Mouse (Mus musculus): ENCODE measurements around the gene Hspa12b.
"Not testable (repeated sequence)": the region's sequence is repeated elsewhere in the genome, so short reads cannot be mapped to it uniquely, and the experiment has no call there.

Gene Hspa12b

DNA sequence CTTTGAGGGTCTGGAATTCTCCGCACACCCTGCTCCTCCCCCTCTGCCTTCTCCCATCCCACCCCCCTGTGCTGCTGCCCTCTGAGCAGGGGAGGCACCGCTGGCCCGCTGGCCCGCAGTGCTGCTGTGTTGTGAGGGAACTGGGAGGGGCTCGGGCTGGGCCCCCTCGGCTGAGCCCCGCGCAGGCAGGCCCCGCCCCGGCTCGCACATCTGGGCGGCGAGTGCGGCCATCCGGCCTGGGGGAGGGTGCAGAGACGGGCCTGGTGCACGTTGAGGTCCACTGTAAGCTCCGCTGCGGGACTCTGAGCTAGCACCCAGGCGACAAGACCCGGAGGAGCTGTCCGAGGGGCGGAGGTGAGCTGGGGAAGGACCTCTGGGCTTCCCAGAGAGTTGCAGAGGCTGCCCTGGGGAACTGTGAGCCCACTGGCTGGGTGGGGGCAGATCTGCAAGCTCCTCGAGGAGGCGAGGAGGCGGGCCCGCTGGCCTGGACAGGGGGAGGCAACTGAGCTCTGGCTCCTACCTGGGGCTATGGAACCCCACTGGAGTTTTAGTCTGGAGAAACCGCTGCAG is at the start of gene Hspa12b:
Gene Hspa12b, plus strand, starts transcription at position 120 of the 570 bp plus-strand sequence.
- DNase-seq = peak; percentile 84

DNA sequence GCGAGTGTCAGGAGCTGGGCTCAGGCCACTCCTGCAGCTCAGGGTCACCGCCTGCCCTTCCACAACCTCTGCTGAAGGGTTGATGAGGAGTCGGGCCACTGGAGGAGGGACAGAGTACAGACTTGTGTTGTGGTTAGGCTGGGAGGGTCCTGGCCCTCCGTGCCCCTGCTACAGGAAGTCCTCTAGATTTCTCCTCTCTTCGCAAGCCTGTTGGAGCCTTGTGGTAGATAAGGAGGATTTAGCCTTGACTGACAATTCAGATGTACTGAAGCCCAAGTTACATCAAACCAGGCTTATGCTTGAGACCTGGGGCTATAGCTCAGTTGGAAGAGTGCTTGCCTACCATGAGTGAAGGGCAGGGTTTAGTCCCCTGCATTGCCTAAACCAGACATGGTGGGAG is 46.6 kb upstream of the Hspa12b start:
- DNase-seq = no peak

DNA sequence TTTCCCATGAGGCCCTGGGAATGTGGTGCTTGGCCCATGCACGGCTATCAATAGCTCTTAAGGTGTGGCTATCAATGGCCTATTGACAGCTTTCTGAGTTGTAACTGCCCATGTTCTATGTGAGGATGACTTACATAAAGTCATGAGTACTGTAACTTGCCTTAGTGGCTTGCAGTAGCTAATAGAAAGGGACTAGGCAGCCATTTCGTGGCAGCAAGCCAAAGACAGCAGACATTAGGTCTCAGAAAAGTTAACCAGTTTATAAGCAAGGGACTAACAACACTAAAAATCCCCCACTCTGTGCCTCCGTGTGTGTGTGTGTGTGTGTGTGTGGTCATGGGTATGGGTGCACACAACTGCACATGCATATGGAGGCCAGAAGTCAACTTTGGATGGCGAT is 42.9 kb upstream of the Hspa12b start:
- DNase-seq = no peak

DNA sequence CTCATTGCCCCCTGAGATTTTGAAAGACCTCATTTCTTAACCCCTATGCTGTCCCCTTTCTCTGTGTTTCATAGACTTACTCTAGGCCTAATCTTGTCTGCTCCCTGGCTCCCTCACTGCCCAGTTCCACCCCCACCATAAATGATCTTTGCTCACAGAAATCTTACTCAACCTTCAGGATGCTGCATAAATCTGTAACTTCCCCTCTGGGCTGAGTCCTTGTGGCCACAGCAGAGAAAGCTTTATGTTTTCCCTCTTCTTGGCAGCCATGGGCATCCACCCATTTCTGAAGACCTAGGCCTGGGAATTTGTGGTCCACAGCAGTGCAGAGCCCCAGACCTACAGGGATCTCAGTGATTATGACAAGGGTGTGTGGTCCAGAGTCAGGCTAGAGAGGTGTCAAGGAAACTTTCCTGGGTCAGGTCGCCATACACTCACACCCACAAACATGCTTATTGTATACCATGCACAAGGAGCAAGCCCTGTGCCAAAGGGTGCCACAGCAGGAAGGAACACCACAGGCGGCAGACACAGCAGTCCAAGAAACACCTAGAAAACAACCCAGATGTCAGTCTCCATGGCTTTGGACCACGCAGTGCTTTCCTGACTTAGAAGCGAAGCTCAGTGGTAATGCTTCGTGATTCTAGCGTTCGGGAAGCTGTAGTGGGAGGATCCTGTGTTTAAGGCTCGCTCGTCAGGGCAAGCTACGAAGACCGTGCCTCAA is 40.3 kb upstream of the Hspa12b start, which contains the start of gene Siglec1:
Gene Siglec1, minus strand, starts transcription at position 99 of the 724 bp plus-strand sequence.
- no peak for DNase-seq

DNA sequence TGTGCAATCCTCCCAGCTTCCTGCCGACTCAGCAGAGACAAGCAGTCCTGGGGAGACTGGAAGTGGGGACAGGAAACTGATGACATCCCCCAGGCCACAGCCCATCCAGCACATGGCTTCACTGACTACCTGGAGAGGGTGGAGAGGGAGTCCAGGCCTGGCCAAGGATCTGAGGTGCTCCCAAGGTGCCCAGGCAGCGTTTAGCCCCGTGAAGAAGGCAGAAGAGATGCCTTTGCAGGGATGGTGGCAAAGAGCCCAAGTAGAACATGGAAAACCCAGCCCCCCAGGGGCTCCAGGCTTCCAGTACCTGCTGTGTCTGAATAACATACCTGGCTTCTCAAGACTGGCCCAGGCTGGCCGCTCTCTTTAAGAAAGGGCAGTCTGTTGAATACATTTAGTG is 38.5 kb upstream of the Hspa12b start:
- no peak for DNase-seq

DNA sequence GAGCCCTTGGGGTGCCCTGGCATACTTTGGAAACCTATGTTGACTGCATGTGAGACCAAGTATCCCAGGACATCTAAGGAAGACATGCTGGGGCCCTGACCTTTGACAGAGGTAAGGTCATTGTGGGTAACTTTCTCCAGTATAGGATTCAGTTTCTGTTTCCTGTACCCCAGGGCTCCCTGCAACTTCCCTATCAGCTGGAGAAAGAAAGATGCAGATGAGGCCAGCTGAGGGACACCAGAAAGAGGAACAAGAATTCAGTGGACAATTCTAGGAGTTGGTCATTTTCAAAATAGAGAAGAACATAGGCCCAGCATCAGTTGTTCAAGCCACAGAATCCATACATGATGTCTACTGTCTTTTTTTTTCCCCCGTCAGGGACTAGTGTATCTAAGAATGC is 37.4 kb upstream of the Hspa12b start:
- no peak for DNase-seq

DNA sequence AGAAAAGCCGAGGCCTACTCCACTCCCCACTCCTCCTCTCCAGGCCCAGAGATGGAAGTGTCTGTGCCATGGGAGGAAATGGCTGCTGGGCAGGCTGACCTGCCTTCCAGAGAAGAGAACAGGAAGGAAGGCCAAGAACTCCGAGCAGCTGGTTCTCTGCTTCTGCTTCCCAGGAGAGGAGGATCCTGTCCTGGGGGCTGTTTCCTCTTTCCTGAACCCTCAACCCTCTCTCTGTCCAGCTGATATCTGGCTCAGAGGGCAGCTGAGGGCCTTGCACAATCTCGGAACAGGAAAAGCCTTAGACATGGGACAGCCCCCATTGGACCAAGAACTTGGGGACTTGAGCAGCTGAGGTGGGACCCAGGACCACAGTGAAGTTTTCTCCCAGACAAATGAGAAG is 36.2 kb upstream of the Hspa12b start:
- DNase-seq = peak; percentile 19

DNA sequence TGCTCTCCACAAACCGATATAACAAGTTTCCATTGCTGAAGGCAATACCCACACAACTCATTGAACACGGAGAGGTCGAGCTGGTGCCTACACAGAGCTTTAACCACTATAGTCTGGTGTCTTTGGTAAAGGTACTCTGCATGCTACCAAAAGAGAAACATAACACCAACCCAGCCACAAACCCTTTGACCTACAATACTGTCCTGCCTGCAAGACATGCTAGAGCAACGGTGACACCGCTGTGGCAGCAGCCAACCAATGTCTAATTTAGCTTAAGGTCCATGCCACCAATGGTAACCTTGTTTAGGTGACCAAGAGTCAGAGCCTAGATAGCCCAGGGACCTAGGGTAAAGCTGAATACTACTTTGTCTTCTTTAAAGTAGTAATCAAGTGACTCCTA is 33.5 kb upstream of the Hspa12b start:
- peak; percentile 0 for DNase-seq

DNA sequence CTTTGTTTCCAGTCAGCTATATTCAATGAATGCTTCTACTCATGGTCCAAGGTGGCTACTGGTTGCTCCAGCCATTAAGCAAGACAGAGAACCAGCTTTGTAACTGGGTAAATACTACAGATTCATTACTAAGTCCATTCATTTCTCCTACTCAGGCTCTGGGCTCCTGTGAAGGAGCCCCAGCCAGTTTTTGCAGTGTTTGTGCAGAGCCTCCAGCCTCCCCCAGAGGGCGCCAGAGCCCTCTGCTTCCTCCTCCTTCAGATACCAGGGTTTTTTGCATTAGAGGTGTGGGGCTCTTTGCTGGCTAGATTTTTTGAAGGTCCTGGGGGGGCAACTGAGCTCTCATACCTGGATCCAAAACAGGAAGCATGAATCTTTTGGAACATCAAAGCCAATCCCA is 32.3 kb upstream of the Hspa12b start:
- DNase-seq = peak; percentile 83

DNA sequence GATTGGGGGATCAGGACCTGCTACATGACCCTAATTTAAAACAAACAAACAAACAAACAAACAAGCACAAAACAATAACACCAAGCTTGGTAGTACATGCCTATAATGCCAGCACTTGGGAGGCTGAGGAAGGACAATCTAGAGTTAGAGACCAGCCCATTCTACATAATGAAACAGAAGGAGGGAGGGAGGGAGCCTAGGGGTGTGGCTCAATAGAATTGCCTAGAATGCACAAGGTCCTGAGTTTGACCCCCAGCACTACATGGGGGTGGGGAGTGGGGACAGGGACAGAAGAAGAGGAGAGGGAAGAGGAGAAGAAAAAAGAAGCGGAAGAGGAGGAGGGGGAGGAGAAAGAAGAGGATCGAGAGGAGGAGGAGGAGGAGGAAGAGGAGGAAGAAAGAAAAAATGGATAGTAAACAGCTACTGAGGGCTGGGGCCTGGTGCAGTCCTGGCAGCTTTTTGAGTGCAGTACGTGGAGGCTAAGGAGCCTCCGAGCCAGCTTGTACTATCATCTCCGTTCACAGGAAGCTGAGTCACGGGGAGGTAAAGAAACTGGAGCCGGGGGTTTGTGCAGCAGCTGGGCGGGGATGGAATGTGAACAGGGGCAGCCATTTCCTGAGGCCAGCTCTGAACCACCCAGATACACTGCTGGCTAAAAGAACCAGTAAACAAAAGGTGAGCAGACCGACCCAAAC is 30.8 kb upstream of the Hspa12b start:
- DNase-seq = peak; percentile 77

DNA sequence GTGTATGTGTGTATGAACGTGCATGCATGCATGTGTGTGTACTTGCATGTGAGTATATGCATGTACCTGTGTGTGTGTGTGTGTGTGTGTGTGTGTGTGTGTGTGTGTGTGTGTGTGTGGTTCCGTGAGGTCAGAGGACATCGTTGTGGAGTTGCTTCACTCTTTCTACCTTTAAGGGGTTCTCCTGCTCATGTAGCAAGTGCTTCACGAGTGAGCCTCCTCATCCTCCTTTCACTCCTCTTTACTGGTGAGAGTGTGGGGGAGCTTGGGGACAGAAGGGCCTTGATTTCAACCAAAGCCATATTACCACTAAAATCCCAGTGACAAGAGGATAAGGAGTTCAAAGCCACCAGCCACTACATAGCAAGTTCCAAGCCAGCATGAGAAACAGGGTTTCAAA is 30.0 kb upstream of the Hspa12b start:
- DNase-seq = no peak

DNA sequence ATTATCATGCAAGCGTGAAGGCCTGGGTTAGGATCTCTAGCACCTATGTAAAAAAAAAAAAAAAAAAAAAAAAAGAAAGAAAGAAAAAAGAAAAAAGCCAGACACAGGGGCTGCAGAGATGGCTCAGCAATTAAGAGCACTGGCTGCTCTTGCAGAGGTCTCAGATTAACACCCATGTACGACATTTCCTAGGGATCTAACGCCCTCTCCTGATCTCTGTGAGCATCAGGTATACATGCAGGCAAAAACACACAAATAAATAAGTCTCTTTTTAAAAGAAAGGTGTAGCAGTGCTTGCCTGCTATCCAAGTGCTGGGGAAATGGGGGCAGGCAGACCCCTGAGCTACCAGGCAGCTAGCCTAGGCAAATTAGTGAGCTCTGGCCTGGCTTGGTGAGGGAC is 25.6 kb upstream of the Hspa12b start:
- DNase-seq = no peak

DNA sequence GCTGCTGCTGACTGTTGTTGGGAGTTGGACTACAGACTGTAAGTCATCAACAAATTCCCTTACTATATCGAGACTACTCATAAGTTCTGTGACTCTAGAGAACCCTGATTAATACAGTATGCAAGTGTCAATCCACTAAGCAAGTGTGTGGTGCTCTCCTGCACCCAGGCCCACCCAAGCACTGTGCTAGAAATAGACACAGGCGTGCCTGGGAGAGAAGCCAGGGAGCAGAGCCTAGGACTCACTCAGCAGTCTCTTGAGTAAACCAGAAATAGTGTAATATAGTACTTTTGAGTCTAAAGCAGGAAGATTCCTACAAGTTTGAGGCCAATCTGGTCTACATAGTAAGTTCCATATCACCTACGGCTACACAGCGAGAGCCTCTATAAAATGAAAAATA is 23.1 kb upstream of the Hspa12b start:
- no peak for DNase-seq

DNA sequence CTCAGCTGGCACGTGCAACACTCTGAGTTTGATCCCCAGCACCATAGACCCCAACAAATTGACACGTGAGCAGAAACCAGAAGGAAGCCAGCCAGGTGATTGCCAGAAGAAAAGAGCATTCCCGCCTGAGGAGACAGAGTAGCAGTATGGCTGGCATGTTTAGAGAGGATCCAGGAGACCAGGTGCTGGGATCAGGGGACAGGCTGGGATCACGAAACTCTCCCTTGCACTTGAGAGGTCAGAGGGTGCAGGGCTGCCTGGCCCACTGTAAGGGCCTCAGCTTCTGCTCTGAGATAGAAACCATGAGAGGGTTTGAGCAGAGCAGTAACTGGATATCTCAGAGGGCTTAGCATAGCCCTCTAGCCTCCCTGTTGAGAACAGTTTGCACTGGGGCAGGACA is 22.0 kb upstream of the Hspa12b start:
- not testable (repeated sequence) for DNase-seq

DNA sequence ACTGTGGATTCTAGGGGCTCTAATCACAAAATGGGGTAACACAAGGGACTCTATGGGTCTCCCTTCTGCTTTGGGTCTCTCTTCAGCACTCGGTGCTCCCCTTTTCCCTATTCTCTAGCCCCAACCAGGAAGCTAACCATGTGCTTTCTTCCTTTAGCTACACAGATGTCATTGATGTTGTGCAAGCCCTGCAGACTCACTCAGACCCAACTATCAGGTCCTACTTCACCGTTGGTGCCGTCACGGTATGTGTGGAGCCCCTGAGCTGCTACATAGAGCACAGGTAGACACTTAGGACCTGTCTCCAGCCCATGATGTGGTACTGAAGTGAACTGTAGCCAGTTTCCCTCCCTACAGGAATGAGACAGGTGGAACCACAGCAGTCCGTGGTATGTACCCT is 21.1 kb upstream of the Hspa12b start:
- DNase-seq = no peak

DNA sequence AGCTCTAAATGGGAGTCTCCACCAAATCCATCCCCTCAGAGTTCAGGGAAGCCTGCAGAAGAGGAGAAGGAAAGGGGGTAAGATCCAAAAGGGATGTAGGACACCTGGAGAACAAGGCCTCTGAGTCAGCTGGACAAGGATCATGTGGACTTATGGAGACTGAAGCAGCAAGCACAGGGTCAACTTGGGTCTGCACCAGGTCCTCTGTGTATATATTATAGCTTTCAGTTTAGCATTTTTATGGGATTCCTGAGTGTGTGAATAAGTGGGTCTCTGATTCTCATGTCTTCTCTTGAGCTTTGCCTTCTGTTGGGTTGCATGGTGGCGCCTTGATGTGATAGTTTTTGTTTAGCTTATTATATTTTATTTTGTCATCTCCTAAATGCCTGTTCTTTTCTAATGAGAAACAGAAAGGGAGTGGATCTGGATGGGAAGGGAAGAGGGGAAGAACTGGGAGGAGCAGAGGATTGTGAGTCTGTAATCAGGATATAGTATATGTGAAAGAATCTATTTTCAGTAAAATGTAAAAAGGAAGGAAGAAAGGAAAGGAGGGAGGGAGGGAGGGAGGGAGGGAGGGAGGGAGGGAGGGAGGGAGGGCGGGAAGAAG is 8.0 kb upstream of the Hspa12b start:
- no peak for DNase-seq

DNA sequence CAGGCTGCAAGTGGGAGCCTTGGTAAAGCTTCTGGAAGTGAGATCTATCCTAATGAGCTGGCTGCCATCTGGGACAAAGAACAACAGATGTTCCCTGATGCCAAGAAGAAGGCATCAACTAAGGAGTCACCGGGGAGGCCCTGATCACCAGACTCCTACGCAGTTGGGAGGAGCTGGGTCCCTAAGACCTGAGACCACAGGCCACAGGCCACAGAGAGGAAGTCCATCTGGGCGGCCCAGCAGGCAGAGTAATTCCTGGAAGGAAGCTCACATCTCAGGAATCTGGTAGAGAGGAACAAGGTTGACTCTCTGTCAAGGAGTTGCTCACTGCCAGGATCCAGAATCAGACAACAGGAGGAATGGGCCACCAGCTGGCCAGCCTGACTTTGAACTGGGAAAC is 2.9 kb upstream of the Hspa12b start:
- no peak for DNase-seq

DNA sequence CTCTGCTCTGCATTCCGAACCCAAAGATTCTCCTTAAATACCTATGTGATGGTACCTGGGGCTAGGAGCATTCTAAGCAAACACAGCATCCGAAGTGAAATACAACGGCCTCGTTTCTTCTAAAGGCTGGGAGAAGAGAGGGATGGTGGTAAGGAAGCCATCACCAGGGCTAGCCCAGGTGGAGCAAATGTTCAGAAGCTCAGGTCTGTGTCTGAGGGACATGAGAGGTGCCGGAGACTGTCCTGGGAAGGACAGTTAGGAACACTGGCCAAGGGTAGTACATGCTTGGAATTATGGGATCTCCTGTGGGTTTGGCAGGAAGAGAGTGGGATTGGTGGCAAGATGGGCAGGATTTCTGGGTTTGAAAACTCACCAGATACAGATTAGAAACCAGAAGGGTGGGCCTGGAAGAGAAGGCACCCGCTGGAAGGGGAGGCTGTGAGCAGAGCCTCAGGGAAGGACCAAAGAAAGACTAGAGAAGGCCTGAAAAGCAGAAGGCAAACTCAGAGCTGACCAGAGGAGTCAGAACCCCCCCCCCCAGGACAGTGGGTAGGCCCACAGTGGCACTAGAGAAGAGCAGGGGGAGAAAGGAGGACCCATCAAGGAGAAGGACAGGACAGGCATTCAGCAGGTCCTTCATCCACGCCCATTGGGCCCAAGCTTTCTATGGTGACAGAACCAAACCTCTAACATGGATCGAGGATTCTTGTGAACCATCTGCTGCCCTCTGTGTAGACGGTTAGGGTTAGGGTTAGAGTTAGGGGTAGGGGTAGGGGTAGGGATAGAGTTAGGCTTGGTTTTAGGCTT is 1.7 kb upstream of the Hspa12b start:
- no peak for DNase-seq

DNA sequence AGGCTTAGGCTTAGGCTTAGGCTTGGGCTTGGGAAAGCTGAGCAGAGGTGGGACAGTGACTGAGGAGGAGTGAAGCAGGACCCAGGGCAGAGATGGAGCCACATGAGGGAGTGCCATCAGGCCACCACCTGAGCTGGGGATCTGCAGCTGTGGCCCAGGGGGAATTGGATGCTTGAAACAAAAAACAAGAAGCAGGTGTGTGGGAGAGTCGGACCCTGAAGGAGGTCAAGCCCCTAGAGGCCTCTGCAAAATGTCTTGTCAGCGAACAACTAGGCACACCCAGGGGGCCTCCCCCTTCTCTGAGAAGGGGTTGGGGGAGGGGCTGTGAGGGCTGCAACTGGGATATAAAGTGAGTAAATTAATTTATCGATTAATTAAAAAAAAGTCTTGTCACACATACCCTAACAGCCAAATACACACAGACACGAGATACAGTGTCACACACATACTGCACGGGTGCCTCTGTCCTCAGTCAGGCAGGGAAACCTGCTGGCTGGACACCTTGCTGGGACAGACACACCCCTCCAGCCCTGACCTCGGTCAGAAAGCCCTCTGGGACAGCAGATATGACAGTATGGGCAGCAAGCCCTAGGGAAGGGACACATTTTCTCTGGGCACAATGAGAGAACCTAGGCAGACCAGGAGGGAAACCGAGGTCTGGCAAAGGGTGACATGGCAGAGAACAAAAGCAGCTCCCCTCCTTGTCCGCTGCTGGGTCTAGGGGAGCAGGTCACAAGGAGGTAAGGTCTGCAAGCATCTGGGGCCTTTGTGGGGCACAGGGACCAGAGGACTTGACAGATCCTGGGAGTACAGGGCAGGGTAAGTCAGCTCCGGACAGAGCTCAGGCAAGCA is 890 bp upstream of the Hspa12b start:
- no peak for DNase-seq

DNA sequence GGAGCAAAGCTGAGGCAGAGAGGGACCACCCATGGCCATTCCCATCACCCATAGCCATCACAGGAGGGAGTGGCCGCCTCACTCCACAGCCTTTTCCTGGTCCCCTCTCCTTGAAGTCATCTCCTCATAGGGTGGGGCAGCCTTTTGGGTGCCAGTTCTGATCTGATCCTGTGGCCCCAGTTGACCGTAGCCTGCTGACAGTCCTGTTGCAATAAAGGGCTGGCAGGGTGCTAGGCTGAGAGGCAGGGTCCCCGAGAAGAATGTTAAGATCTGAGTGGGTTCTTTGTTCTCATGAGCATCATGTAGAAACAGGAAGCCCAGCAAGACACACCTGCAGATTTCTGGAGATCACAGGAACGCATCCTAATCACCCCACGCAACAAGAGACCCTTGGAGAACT is 1.1 kb downstream of the Hspa12b start:
- no peak for DNase-seq

DNA sequence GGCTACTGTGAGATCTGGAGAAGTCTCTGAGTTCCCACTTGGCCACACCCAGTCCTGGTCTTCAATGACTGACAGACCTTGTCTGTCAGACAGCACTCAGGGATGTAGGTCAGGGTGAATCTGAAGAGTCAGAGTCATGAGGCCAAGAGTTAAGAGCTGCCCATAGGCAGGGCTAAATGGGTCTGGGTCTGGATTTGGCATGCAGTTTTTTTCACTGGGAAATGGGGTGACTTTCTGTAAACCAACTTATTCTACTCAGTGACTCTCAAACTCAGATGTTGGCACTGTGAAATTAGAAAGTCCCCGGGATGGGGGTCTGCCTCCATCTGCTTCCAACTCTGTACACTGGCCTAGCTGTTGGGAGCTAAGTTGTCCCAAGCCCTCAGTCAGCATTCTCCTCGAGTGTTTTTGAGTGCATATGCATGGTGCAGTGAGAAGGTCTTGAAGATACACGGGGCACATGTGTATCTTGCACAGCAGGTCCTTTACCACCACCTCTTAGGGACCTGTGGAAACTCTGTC is 1.6 kb downstream of the Hspa12b start:
- no peak for DNase-seq

DNA sequence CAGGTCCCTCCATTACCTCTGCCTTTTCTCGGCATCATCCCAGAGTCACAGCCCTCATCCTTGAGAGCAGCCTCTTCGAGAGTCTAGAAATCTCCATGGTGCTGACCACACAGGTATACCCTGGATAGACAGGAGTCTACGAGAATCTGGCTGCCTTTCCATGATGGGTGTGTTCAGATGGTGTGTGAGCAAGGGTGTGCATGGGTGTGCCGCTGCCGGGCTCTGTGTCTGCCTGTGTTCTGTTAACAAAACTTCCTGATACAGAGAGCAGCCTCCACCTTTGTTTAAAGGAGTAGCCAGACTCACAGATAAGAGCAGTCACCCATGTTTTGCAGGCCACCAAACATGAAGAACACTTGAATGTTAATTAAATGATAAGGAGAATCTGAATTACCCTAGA is 2.8 kb downstream of the Hspa12b start:
- peak; percentile 45 for DNase-seq

Measured in lung, postnatal 10 days (tissue).